Mouse (Mus musculus): ENCODE results near the gene Ier2.
A peak's percentile ranks its signal among the peaks of the same experiment; 100 is the strongest.

- TF ChIP-seq POLR2A (IDR thresholded peaks at IDR 0.05; ENCODE audit: insufficient read length, low read depth), result peak; percentile 15
- no peak for TF ChIP-seq MAX (IDR thresholded peaks at IDR 0.05; ENCODE audit: low read depth)
- TF ChIP-seq POLR2AphosphoS2 (IDR thresholded peaks at IDR 0.05; ENCODE audit: insufficient read length, low read depth), result no peak
- TF ChIP-seq MYOD1 (IDR thresholded peaks at IDR 0.05; ENCODE audit: control insufficient read depth in 1 of 3, insufficient read length in 2 of 3, low read depth in 2 of 3), result no peak
- no peak for TF ChIP-seq TCF12 (IDR thresholded peaks at IDR 0.05; ENCODE audit: insufficient read depth, poor library complexity, severe bottlenecking)
- TF ChIP-seq TCF3 (IDR thresholded peaks at IDR 0.05; ENCODE audit: insufficient read length, low read depth), result no peak
- no peak for TF ChIP-seq USF1 (IDR thresholded peaks at IDR 0.05; ENCODE audit: low read depth)
- no peak for TF ChIP-seq MYOG (IDR thresholded peaks at IDR 0.05; ENCODE audit: control insufficient read depth in 1 of 3, insufficient read depth in 1 of 3, insufficient read length in 2 of 3, low read depth in 2 of 3)
- TF ChIP-seq REST (IDR thresholded peaks at IDR 0.05; ENCODE audit: insufficient read depth, insufficient read length), result no peak
- no peak for TF ChIP-seq E2F4 (IDR thresholded peaks at IDR 0.05; ENCODE audit: insufficient read depth)
Observed at GRCm38 (mm10) chr8:84711933-84712758, 49.5 kb upstream of the Ier2 start.

Data from myocyte (in vitro differentiated cells).